Mouse (Mus musculus) liver, postnatal 0 days (tissue): Measurements from ENCODE around the gene 2310007B03Rik.

Experiments used
- CTCF ChIP-seq: sonication (generic); IDR thresholded peaks from 2 replicates; pipeline ENCODE4 v1.5.1; 2016; ENCODE audit warnings: antibody characterized with exemption, low read depth
- EP300 ChIP-seq: IDR thresholded peaks from 2 replicates; pipeline ENCODE4 v1.6.1; 2016; ENCODE audit warnings: antibody characterized with exemption, low read depth, mild to moderate bottlenecking

DNA sequence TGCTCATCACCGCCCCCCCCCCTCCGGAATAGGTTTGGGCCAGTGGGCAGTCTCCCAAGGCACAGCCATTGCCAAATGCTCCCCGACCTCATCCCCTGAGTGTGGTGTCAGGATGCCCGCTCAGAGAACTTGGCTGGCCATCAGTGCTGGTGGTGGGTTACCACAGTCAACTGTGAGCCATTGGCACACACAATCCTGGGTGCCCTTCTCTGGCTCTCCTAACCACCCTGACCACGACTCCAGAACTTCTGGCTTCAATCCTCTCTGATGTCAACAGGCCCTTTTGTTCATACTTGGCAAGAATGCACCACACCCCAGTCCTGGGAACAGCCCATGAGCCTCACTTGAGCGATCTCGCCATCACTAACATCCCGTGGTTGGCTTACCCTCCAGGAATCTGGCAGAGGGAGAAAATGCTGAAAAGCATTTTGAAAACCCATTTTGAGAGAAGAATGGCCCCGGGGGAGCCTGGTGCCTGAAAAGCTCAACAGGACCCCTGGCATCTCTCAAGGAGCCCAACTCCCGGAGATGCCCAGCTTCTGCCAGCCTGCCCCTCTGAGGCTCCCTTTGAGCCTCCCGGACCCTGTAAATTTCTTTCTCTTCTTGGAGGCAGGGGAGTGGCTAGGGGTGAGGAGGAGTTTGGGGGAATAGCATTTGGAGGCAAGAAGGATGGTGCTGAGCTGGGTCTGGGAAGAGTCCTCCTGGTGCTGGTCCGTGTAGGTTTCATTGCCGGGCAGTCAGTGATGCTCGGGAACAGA, 23.5 kb upstream of the 2310007B03Rik start:
- no peak for TF ChIP-seq CTCF
- no peak for TF ChIP-seq EP300
